Mouse (Mus musculus): Measurements from ENCODE around the gene Shc4. TPM values are rescaled to one million over a fixed set of nuclear protein-coding genes. Genes with fewer than 3 reads are reported as not detected.

Gene Shc4
- polyA plus RNA-seq, 1 experiment from 2014 or later = 1.2 TPM

DNA sequence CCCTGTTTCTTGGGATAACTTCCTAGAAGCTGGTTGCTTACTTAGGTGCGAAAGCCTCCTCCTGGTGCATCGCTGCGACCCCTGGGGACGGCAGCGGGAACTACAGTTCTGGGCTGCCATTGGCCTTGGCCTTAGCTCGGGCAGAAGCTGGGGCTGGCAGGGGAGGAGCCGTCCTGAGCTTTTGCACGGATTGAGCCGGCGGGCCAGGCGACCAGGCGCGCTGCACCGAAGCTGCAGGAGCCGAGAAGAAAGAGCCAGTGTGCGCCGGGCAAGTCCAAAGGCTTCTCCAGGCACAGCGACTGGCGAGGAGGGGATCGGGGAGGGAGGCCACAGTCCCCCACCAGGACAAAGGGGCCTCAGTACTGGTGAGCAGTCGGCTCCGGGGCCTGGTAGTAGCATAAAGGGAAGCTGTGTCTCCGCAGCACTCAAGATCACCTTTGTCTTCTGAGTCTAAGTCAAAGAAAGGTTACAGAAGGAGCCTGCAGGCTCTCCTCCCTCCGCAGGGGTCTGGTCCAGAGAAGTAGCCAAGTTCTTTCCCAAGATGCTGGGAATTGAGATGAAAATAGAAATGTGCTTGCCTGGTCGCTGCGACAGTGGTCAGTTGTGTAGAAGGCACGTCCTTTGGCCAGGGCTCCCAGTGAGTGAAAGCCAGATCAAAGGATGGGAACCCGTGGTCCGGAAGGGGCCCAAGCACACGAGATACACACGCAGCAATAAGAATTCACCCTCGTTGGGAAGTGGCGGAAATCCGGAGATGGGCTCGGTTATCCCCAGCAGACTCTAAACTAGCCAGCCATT lies 8.0 kb upstream of the Shc4 start:
- H3K36me3 ChIP-seq (ENCODE audit: control insufficient read depth, insufficient read depth, low read length) = no peaks in the 10 kb centered on the region
- H3K4me3 ChIP-seq (ENCODE audit: low read depth, low read length) = peak overlapping the region; percentile 51
- H3K27me3 ChIP-seq (ENCODE audit: control insufficient read depth, insufficient read depth, low read length) = no peaks in the 10 kb centered on the region
- peak overlapping the region; percentile 82 for H3K27ac ChIP-seq (ENCODE audit: low read depth, low read length)
- H3K4me2 ChIP-seq = peak overlapping the region; percentile 79
- WGBS (ENCODE audit: insufficient replicate concordance) = 6% methylated on average over 35 of the region's 35 CpGs
- H3K4me1 ChIP-seq (ENCODE audit: control insufficient read depth, insufficient read depth, low read length) = no peaks in the 10 kb centered on the region; the same call in none of the 2 replicates
- peak overlapping the region; percentile 86 for H3K9ac ChIP-seq (ENCODE audit: low read depth, low read length)
- H3K9me3 ChIP-seq (replicated peaks; ENCODE audit: control insufficient read depth, low read length) = no peaks in the 10 kb centered on the region
- ATAC-seq (replicated peaks; ENCODE audit: insufficient number of reproducible peaks, low FRiP score, low TSS enrichment) = peak; percentile 81

DNA sequence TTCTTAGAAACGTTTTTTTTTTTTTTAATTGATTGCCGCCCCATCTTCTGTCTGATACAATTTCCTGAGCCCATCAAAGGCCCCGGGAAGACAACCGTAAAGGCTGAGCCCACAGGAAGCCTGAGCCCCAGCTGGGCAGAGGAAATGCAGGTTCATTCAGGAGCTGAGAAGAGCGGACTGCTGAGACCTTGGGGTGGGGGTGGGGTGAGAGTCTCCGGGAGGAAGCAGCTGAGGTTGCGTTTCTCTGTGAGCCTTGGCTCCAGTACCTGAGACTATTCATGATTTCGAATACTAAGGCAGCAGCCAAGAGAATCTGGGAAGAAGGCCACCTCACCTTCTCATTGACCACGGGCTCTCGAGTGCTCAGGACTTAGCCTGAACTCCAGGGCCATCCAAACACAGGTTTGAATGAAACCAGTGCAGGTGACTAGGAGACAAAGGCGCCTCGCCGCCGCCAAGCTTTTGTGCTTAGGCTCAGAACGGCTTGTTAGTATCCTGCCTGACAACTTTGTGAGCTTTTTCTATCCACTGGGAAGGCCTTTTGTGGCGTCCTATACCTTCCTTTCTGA lies 682 bp upstream of the Shc4 start:
- Histone ChIP-seq H3K9me3 (replicated peaks; ENCODE audit: control insufficient read depth, low read length) (no peaks in the 10 kb centered on the region), H3K27ac (ENCODE audit: low read depth, low read length) (no peak overlapping the region), H3K36me3 (ENCODE audit: control insufficient read depth, insufficient read depth, low read length) (no peaks in the 10 kb centered on the region), H3K9ac (ENCODE audit: low read depth, low read length) (no peak overlapping the region; the same call in 1 of the 2 replicates), H3K4me2 (peak overlapping the region; percentile 98), H3K27me3 (ENCODE audit: control insufficient read depth, insufficient read depth, low read length) (peaks cover 37% of the 10 kb centered on the region), H3K4me1 (ENCODE audit: control insufficient read depth, insufficient read depth, low read length) (no peaks in the 10 kb centered on the region), H3K4me3 (ENCODE audit: low read depth, low read length) (peak overlapping the region; percentile 60)
- WGBS (ENCODE audit: insufficient replicate concordance) = 1% methylated on average over 16 of the region's 16 CpGs
- no peak for ATAC-seq (replicated peaks; ENCODE audit: insufficient number of reproducible peaks, low FRiP score, low TSS enrichment)

DNA sequence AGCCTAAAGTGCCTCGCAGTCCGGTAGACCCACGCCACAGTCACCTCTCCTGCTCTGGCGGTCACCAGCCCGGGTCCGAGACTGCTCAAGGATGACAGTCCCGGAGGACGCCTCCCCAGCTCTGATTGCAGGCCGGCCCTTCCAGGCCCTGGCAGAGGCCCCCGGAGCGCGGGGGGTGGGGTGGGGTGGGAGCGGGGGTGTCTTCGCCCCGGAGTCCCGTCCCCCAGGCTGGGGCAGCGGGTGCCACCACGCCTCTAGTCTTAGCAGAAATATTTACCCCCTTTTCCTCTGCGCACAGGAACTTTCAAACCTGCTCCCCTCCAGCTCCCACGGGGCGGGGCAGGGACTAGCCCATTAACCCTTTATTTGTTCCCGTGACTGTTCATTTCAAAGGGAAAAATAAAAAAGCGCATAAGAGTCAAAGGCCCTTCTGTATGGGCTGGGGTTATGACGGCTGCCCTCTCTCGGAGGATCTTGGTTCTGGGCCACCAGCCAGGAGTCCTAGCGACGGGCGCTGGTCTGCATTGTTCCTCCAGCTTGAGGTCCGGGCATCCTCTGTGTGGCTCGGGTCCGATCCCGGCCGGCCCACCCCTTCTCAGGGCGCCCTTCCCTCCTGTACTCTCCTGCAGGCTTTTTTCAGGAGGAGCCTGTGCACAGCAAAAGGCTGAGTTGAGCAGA lies 401 bp downstream of the Shc4 start:
- ATAC-seq (replicated peaks; ENCODE audit: insufficient number of reproducible peaks, low FRiP score, low TSS enrichment) = peak; percentile 73
- Histone ChIP-seq H3K27ac (ENCODE audit: low read depth, low read length) (no peak overlapping the region), H3K4me3 (ENCODE audit: low read depth, low read length) (peak overlapping the region; percentile 60), H3K9me3 (replicated peaks; ENCODE audit: control insufficient read depth, low read length) (no peaks in the 10 kb centered on the region), H3K4me2 (peak overlapping the region; percentile 98), H3K4me1 (ENCODE audit: control insufficient read depth, insufficient read depth, low read length) (no peaks in the 10 kb centered on the region), H3K36me3 (ENCODE audit: control insufficient read depth, insufficient read depth, low read length) (no peaks in the 10 kb centered on the region), H3K9ac (ENCODE audit: low read depth, low read length) (peak overlapping the region; percentile 17; the same call in 1 of the 2 replicates), H3K27me3 (ENCODE audit: control insufficient read depth, insufficient read depth, low read length) (peaks cover 37% of the 10 kb centered on the region)
- WGBS (ENCODE audit: insufficient replicate concordance) = under 1% methylated on average over 32 of the region's 34 CpGs

DNA sequence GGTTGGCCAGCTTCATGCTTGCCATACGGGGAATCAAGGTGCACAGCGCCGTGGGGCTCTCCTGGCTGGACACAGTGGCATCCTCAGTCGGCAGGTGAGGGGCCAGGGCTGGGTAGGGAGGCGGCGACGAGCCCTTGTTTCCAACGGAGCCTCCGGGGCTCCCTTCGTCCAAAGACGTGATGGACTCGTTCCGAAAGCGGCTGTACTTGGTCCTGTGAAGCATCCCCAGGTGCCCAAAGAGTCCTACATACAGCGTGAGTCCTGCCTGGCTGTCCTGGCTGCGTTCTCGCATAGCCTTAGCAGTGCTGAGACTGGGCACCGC lies 901 bp downstream of the Shc4 start:
- H3K27me3 ChIP-seq (ENCODE audit: control insufficient read depth, insufficient read depth, low read length) = peaks cover 37% of the 10 kb centered on the region
- H3K4me1 ChIP-seq (ENCODE audit: control insufficient read depth, insufficient read depth, low read length) = no peaks in the 10 kb centered on the region
- H3K9me3 ChIP-seq (replicated peaks; ENCODE audit: control insufficient read depth, low read length) = no peaks in the 10 kb centered on the region
- H3K36me3 ChIP-seq (ENCODE audit: control insufficient read depth, insufficient read depth, low read length) = no peaks in the 10 kb centered on the region
- peak overlapping the region; percentile 98 for H3K4me2 ChIP-seq
- ATAC-seq (replicated peaks; ENCODE audit: insufficient number of reproducible peaks, low FRiP score, low TSS enrichment) = no peak
- WGBS (ENCODE audit: insufficient replicate concordance) = 4% methylated on average over 18 of the region's 18 CpGs
- H3K9ac ChIP-seq (ENCODE audit: low read depth, low read length) = peak overlapping the region; percentile 17; the same call in 1 of the 2 replicates
- H3K4me3 ChIP-seq (ENCODE audit: low read depth, low read length) = peak overlapping the region; percentile 60
- H3K27ac ChIP-seq (ENCODE audit: low read depth, low read length) = no peak overlapping the region

DNA sequence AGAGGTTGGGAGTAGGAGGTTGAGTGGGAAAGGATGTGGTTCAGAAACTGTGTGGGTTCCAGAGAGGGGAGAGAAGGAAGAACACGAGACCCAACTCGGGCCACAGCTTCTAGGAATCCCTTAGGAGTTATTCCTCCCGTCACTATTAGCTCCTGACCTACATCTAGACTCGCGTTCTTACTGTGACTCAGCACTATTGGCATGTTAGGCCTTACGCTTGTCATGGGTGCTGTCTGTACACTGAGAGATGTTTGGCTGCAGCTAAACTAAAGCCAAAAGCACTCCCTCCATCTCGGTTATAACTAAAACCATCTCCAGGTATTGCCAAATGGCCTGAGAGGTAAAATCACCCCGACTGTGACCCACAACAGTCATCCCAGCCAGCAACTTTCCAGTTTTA lies 7.3 kb downstream of the Shc4 start:
- ATAC-seq (replicated peaks; ENCODE audit: insufficient number of reproducible peaks, low FRiP score, low TSS enrichment) = no peak

DNA sequence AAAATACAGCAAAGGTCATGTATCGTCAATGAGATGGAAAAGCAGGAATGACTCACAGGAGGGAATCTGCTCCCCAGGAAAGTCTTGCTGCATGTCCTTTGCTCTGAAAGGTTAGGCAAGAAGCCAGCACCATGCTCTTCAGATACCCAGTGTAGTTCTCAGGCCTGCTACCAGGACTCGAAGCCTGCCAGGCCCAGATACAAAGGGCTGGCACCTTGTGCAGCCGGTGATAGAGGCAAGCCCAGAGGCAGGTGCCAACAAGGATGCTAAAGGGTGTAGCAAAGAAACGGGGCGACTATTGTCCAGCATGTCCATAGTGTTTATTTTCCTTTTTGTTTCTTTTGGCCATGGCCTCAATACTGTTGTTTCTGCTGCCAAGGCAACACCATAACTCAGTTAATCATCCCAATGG lies 17.4 kb downstream of the Shc4 start:
- Histone ChIP-seq H3K9me3 (replicated peaks; ENCODE audit: control insufficient read depth, low read length) (no peaks in the 10 kb centered on the region), H3K27me3 (ENCODE audit: control insufficient read depth, insufficient read depth, low read length) (no peaks in the 10 kb centered on the region), H3K4me2 (no peak overlapping the region), H3K4me3 (ENCODE audit: low read depth, low read length) (no peak overlapping the region), H3K9ac (ENCODE audit: low read depth, low read length) (no peak overlapping the region), H3K36me3 (ENCODE audit: control insufficient read depth, insufficient read depth, low read length) (no peaks in the 10 kb centered on the region), H3K27ac (ENCODE audit: low read depth, low read length) (no peak overlapping the region), H3K4me1 (ENCODE audit: control insufficient read depth, insufficient read depth, low read length) (no peaks in the 10 kb centered on the region)
- WGBS (ENCODE audit: insufficient replicate concordance) = 77% methylated on average over 5 of the region's 5 CpGs
- no peak for ATAC-seq (replicated peaks; ENCODE audit: insufficient number of reproducible peaks, low FRiP score, low TSS enrichment)

More for the DNA sequence above, 7.3 kb downstream of the Shc4 start:
- no peaks in the 10 kb centered on the region for H3K36me3 ChIP-seq (ENCODE audit: control insufficient read depth, insufficient read depth, low read length)
- H3K27me3 ChIP-seq (ENCODE audit: control insufficient read depth, insufficient read depth, low read length) = peaks cover 7% of the 10 kb centered on the region; the same call in 1 of the 2 replicates
- no peaks in the 10 kb centered on the region for H3K9me3 ChIP-seq (replicated peaks; ENCODE audit: control insufficient read depth, low read length)
- H3K4me2 ChIP-seq = no peak overlapping the region
- no peak overlapping the region for H3K9ac ChIP-seq (ENCODE audit: low read depth, low read length)
- H3K27ac ChIP-seq (ENCODE audit: low read depth, low read length) = no peak overlapping the region
- no peak overlapping the region for H3K4me3 ChIP-seq (ENCODE audit: low read depth, low read length)
- no peaks in the 10 kb centered on the region for H3K4me1 ChIP-seq (ENCODE audit: control insufficient read depth, insufficient read depth, low read length)
- WGBS (ENCODE audit: insufficient replicate concordance) = 72% methylated on average over 8 of the region's 8 CpGs

DNA sequence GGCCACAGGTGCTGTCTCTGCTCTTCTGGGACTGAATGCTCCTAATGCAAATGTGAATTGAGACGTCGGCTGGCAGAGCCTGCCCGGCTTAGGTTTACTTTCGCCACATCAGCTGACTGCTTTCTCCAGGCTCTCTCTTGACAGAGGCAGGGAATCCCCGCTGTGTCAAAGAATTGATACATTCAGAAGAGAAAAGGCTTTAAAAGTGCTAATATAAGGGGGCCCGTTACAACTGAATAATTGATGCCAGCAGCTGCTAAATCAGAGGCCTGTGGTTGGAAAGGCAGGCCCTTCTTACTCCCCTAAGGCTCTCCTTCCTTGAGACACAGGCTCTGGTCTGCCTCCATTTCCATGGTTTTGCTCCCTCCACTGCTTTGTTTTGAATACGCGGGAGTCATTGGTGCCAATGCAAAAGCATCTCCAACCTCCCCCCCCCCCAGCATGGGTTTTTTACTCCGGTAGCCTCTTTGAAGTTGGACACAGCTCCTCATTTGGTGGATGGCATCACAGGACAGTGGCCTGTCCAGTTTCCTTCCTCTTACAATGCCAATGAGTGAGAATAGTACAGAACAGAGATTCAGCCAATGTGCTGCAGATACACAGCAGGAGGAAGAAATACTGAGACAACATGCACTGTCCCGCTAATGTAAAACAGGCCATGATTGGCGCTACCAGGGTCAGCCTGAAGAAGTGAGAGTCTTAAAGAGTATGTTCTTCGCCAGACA lies 18.9 kb downstream of the Shc4 start:
- ATAC-seq (replicated peaks; ENCODE audit: insufficient number of reproducible peaks, low FRiP score, low TSS enrichment) = no peak
- Histone ChIP-seq H3K9me3 (replicated peaks; ENCODE audit: control insufficient read depth, low read length) (no peaks in the 10 kb centered on the region), H3K4me3 (ENCODE audit: low read depth, low read length) (no peak overlapping the region), H3K36me3 (ENCODE audit: control insufficient read depth, insufficient read depth, low read length) (no peaks in the 10 kb centered on the region), H3K27me3 (ENCODE audit: control insufficient read depth, insufficient read depth, low read length) (no peaks in the 10 kb centered on the region), H3K27ac (ENCODE audit: low read depth, low read length) (no peak overlapping the region), H3K4me2 (no peak overlapping the region), H3K4me1 (ENCODE audit: control insufficient read depth, insufficient read depth, low read length) (no peaks in the 10 kb centered on the region), H3K9ac (ENCODE audit: low read depth, low read length) (no peak overlapping the region)
- 59% methylated on average over 12 of the region's 12 CpGs for WGBS (ENCODE audit: insufficient replicate concordance)

DNA sequence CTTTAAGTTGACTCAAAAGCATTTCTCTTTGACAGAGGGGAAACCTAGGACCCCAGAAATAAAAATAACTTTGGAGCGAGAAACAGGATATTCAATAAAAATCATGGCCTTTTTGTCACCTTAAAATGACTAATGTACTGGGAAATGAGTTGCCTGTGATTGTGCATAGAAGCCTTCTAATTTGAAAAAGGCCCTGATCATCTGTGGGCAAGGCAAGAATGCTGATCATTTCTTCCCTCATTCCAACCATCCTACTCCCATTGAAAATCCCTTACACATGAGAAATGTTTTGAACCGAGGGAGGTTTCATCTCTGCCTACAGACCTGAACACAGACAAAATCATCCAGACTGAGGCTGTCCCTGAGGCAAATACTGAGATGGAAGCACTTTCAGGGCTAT lies 21.1 kb downstream of the Shc4 start:
- Histone ChIP-seq H3K9ac (ENCODE audit: low read depth, low read length) (no peak overlapping the region), H3K4me1 (ENCODE audit: control insufficient read depth, insufficient read depth, low read length) (no peaks in the 10 kb centered on the region), H3K36me3 (ENCODE audit: control insufficient read depth, insufficient read depth, low read length) (no peaks in the 10 kb centered on the region), H3K27me3 (ENCODE audit: control insufficient read depth, insufficient read depth, low read length) (no peaks in the 10 kb centered on the region), H3K27ac (ENCODE audit: low read depth, low read length) (no peak overlapping the region), H3K4me2 (no peak overlapping the region), H3K4me3 (ENCODE audit: low read depth, low read length) (no peak overlapping the region), H3K9me3 (replicated peaks; ENCODE audit: control insufficient read depth, low read length) (no peaks in the 10 kb centered on the region)
- WGBS (ENCODE audit: insufficient replicate concordance) = 79% methylated on average over 2 of the region's 2 CpGs
- no peak for ATAC-seq (replicated peaks; ENCODE audit: insufficient number of reproducible peaks, low FRiP score, low TSS enrichment)

Data from heart, embryonic 11.5 days (tissue).